Mouse (Mus musculus) C2C12 (cell line): ENCODE data around the gene Zfp709. TPM values are rescaled to one million over a fixed set of nuclear protein-coding genes. Genes with fewer than 3 reads are reported as not detected.

Experiments
- H3K27me3 ChIP-seq: one replicate; pipeline ENCODE4 v1.6.1; 2011; ENCODE audit not compliant: control insufficient read depth, insufficient read depth, insufficient read length
- H3K36me3 ChIP-seq: one replicate; pipeline ENCODE4 v1.6.1; 2011; ENCODE audit not compliant: control insufficient read depth, insufficient read depth
- H3K4me3 ChIP-seq: one replicate; pipeline ENCODE4 v1.5.1; 2011; ENCODE audit warnings: mild to moderate bottlenecking, control low read depth; ENCODE audit not compliant: poor library complexity, insufficient read depth, severe bottlenecking
- H3K79me2 ChIP-seq: one replicate; pipeline ENCODE4 v1.6.1; 2011; ENCODE audit not compliant: control insufficient read depth, insufficient read depth
- H3K79me3 ChIP-seq: one replicate; pipeline ENCODE4 v1.6.1; 2011; ENCODE audit warnings: low read depth, control low read depth
- H3ac ChIP-seq: one replicate; pipeline ENCODE3; 2011; ENCODE audit warnings: low read depth; ENCODE audit not compliant: control insufficient read depth, insufficient read length
- CEBPB ChIP-seq: IDR thresholded peaks from one replicate; pipeline ENCODE4 v1.6.1; 2011; ENCODE audit warnings: low read depth, mild to moderate bottlenecking, control low read depth, moderate library complexity
- CTCF ChIP-seq: IDR thresholded peaks from one replicate; pipeline ENCODE4 v1.5.1; 2011; ENCODE audit not compliant: control insufficient read depth, insufficient read depth, insufficient read length
- FOSL1 ChIP-seq: IDR thresholded peaks from one replicate; pipeline ENCODE4 v1.8.0; 2011; ENCODE audit warnings: mild to moderate bottlenecking, low read length; ENCODE audit not compliant: poor library complexity, insufficient read depth, severe bottlenecking
- MAX ChIP-seq: IDR thresholded peaks from one replicate; pipeline ENCODE4 v1.6.1; 2011; ENCODE audit warnings: mild to moderate bottlenecking, control low read depth
- MYOD1 ChIP-seq: IDR thresholded peaks from one replicate; pipeline ENCODE4 v1.6.1; 2011; ENCODE audit warnings: low read depth; ENCODE audit not compliant: control insufficient read depth, insufficient read length
- MYOG ChIP-seq: IDR thresholded peaks from one replicate; pipeline ENCODE4 v1.6.1; 2011; ENCODE audit not compliant: control insufficient read depth, insufficient read length; ENCODE audit errors: extremely low read depth
- USF1 ChIP-seq: IDR thresholded peaks from one replicate; pipeline ENCODE4 v1.6.1; 2011; ENCODE audit warnings: low read depth, mild to moderate bottlenecking, control low read depth, moderate library complexity
- polyA plus RNA-seq: library from polyadenylated mRNA; unstranded; fragments of >200 nt; fragmentation: generic; extraction: Trizol; gene quantifications from one replicate; pipeline ENCODE4 v1.2.1, GENCODE M21; 2012; ENCODE audit warnings: missing spikeins

Zfp709 gene
- polyA plus RNA-seq, 1 experiment: 0.33 TPM

- Histone ChIP-seq H3K27me3 (no peaks in the 10 kb centered on the region), H3K79me3 (no peaks in the 10 kb centered on the region), H3K79me2 (no peaks in the 10 kb centered on the region), H3ac (no peak overlapping the region), H3K36me3 (no peaks in the 10 kb centered on the region), H3K4me3 (no peak overlapping the region)
- TF ChIP-seq CTCF: no peak
- no peak for TF ChIP-seq MYOD1
- no peak for TF ChIP-seq USF1
- TF ChIP-seq MYOG: no peak
- TF ChIP-seq FOSL1: no peak
- TF ChIP-seq CEBPB: no peak
- TF ChIP-seq MAX: no peak
Measured at GRCm38 (mm10) chr8:71940293-71941208, 58.7 kb downstream of the Zfp709 start.

GRCm38 (mm10) chr8:71941776-71942175, 60.0 kb downstream of the Zfp709 start:
- Histone ChIP-seq H3K36me3 (no peaks in the 10 kb centered on the region), H3K4me3 (no peak overlapping the region), H3K79me2 (no peaks in the 10 kb centered on the region), H3K79me3 (no peaks in the 10 kb centered on the region), H3ac (no peak overlapping the region), H3K27me3 (no peaks in the 10 kb centered on the region)
- TF ChIP-seq MYOD1: no peak

Other genes starting within 250 kb of the Zfp709 start
- gene Unc13a, start 210.3 kb upstream of the Zfp709 start, polyA plus RNA-seq: 1.5 TPM
- gene Jak3, start 205.7 kb upstream of the Zfp709 start, polyA plus RNA-seq: 1.2 TPM
- 0.14 TPM for gene Insl3, start 192.8 kb upstream of the Zfp709 start, polyA plus RNA-seq
- gene B3gnt3, start 180.2 kb upstream of the Zfp709 start, polyA plus RNA-seq: 0.02 TPM
- not detected for gene Fcho1, start 156.3 kb upstream of the Zfp709 start, polyA plus RNA-seq
- gene Zfp882, start 26.6 kb downstream of the Zfp709 start, polyA plus RNA-seq: 0.48 TPM
- 3.6 TPM for gene Zfp617, start 26.6 kb downstream of the Zfp709 start, polyA plus RNA-seq
- 5.1 TPM for gene Zfp961, start 69.0 kb downstream of the Zfp709 start, polyA plus RNA-seq
- not detected for gene Cyp4f18, start 127.6 kb downstream of the Zfp709 start, polyA plus RNA-seq
- not detected for gene Olfr372, start 159.2 kb downstream of the Zfp709 start, polyA plus RNA-seq
- gene Olfr373, start 201.2 kb downstream of the Zfp709 start, polyA plus RNA-seq: not detected
- 0.01 TPM for gene Olfr374, start 225.0 kb downstream of the Zfp709 start, polyA plus RNA-seq